Mouse (Mus musculus) left cerebral cortex, postnatal 36 days (tissue): ENCODE results near the gene Mllt10. TPM values are rescaled to one million over a fixed set of nuclear protein-coding genes. Genes with fewer than 3 reads are reported as not detected.

Experiments
- DNase-seq, 2 experiments: peaks; one replicate each; pipeline ENCODE4 v3.0.0; 2021 to 2022; ENCODE audit warnings: low spot score in 2 of 2, mixed read lengths in 1 of 2
- intact Hi-C: fragments of 180-260 bp; cut with DNase I; formaldehyde crosslinking; loops from one replicate; pipeline ENCODE4 v1.15.1; 2025
- microRNA-seq: library from miRNA; unstranded; fragments of <30 nt; microRNA quantifications from one replicate; pipeline ENCODE4 v1.2.0, GENCODE M21; 2022
- total RNA-seq, 2 experiments: library from RNA; stranded (reverse); gene quantifications; 2 replicates each; pipeline ENCODE4 v1.2.3; 2021

Gene Mllt10
- total RNA-seq, 2 experiments from 2014 or later: 49.4 to 57.6 TPM

DNA sequence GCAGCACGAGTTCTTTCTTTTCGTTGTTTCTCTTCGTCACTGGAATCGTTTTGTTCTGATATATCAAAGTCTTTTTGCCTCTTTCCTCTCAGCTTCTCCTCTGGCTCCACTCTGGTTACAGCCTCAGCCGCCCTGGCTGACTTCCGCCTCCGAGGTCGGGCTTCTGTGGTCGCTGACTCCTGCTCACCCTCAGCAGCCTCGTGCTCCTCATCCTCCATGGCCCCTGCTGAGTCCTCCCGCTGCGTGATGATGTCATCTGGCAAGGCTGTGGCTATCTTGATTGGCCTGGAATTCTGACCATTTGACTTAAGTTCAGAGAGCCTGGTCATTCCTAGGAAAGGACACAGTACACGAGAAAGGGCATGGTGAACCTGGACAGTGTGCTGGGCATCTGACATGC is 164.5 kb downstream of the Mllt10 start:
- intact Hi-C loops: no loop called here
- no peak for DNase-seq

DNA sequence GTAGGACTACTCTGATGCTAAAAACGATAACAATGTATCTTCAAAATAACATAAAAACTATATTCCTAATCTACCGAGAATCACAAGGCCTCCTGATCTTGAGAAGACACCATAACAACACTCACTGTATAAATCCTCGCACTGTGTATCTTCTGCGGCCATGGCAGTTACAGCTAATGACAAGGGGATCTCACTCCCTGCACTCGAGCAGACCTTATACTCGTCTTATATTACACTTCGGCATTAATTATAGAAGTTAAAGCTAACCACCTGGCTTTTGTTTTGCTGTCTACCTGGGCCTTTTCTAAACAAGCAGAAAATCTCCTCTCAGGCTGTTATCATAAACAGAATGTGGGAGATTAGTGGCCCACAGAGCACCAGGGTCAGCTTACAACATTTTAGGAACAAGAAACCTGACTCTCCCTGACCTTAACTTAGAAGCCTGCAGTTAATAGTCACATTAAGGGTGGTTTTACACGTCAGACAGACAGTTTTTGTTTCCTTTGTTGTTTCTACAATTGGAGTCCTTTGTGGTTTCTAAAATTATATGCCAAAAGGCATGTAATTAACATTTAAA is 173.5 kb downstream of the Mllt10 start:
- DNase-seq: no peak
- intact Hi-C loops: no loop called here

DNA sequence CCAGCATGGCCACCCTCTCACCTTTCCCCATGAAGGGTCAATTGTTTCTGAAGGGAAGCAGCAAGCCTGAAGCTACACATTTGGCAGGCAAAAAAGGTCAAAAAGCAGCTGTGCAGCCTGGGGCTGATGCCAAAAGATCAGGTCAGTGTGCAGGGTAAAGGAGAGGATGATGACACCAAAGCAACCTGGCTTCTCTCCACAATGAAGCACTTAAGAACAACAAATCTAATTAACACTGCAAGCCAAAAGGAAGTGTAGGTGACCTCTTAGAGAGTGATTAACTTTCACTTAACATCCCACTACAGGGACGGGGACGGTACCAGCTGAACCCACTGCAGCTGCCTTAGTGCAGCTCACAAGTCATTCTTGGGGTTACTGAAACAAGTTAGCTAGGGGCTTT is 174.2 kb downstream of the Mllt10 start:
- intact Hi-C loops: no loop called here

DNA sequence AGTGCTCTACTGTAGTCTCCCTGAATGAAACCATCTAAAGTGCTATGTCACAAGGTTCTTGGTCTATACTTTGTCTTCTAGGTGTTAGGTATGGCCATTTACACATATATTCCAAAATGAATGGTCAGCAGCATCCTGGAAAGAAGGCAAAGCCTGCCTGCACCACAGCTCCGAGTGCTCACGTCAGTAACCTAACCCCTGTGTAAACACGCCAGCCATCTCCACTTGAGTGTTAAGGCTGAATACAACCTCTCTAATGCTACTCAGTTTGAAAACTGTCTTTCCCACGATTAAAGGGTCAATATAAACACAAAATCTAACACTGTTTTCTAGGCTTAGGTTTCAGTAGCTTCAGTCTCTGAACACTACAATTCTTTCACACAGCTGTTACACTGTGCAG is 176.1 kb downstream of the Mllt10 start:
- DNase-seq: no peak
- intact Hi-C loops: no loop called here

More for the DNA sequence above, 174.2 kb downstream of the Mllt10 start:
- no peak for DNase-seq

- no peak for DNase-seq
- intact Hi-C loops: no loop called here
Observed at GRCm38 (mm10) chr2:18232883-18233567, 178.0 kb downstream of the Mllt10 start.

DNA sequence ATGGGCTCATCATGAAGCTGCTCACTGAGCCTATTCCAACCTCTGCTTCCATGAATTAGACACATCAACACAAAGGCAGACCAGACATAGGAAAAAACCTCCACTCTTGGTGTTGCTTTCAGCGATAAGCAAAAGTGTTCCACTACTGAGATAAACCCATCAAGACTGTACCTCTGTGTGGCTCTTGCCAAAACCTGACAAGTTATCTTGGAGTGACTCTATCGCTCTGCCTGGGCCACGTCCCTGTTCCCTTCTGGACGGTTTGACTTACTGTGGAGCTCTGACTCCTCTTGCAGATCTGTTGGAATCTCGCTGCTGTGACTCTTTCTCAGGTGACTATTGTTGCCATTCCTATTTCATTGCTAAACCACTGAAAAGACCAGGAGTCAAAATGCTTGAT is 180.5 kb downstream of the Mllt10 start:
- intact Hi-C loops: no loop called here
- no peak for DNase-seq

DNA sequence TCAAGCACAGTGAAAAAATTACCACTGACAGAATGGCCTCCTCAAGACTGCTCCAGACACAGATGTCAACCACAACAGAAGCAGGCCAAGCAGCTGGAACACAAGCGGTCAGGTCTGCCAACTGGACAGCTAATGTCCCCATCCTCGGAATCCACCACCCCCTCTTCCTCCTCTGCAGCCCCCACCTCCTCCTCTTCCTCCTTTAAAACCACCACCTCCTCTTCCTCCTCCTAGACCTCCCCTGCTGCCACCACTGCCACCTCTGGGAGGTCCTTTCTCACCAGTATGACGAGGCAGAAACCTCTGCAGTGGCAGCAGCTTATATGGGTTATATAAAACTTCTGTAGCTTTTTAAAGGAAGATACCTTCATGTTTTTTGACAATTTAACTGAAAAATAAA is 194.2 kb downstream of the Mllt10 start:
- intact Hi-C loops: no loop called here
- no peak for DNase-seq

Small RNA genes within 50 kb of the gene (microRNA-seq; reads per million reads assigned to microRNA genes)
- gene Gm23638: not detected
- gene Mir7655: not detected

Other genes with a start within 250 kb of the Mllt10 start
- gene H2al2a, start 58.3 kb upstream of the Mllt10 start, total RNA-seq: not detected
- 1 to 10 TPM; 2.1 to 3.2 TPM for gene A930004D18Rik, start 17.5 kb upstream of the Mllt10 start, total RNA-seq
- gene Skida1, start 6.2 kb upstream of the Mllt10 start, total RNA-seq: 10 to 100 TPM in 1 of 2 experiments, 1 to 10 TPM in 1; 8.8 to 10.0 TPM